ENCODE assay signal across 16 mouse cellular contexts in genomic region chr3:93592976-93593375, GRCm38 (mm10). TPM values are rescaled to one million over a fixed set of nuclear protein-coding genes. Genes with fewer than 3 reads are reported as not detected.
"Had no signal": no experiment of that assay in that cellular context is flagged by ENCODE, and none has a peak within 500 bp of the region (broad histone marks: within the 10 kb centered on the region; RNA-seq: fewer than 3 reads in every experiment).

No protein-coding gene starts in this region.

- H3K9me3 ChIP-seq: neural tube, embryonic 15.5 days; stomach, embryonic 15.5 days had no signal

- H3K27ac ChIP-seq: neural tube, embryonic 15.5 days; stomach, embryonic 15.5 days; stomach, postnatal 0 days had no signal

- DNase-seq: right cerebral cortex, postnatal 14 days; right cerebral cortex, postnatal 25 days; right cerebral cortex, postnatal 4 days had no signal

- H3K4me1 ChIP-seq: neural tube, embryonic 15.5 days had no signal

- H3K36me3 ChIP-seq: neural tube, embryonic 15.5 days; stomach, embryonic 15.5 days had no signal

- H3K9ac ChIP-seq: neural tube, embryonic 15.5 days; stomach, embryonic 15.5 days had no signal

- H3K27me3 ChIP-seq: stomach, embryonic 15.5 days had no signal

- H3K4me2 ChIP-seq: neural tube, embryonic 15.5 days; stomach, embryonic 15.5 days had no signal

- H3K4me3 ChIP-seq: neural tube, embryonic 15.5 days; stomach, embryonic 15.5 days had no signal

RNA-seq across cellular contexts. Expression of gene Tdpoz2, which starts 59.5 kb away (rescaled TPM):
- total RNA-seq: neutrophil, adult 5-6 weeks had no signal
- polyA plus RNA-seq: neural tube, embryonic 14.5 days; neural tube, embryonic 15.5 days; small intestine, adult 2 months; spleen, adult 2 months; stomach, embryonic 14.5 days; stomach, embryonic 15.5 days; stomach, embryonic 16.5 days; stomach, postnatal 0 days; testis, adult 2 months; thymus, adult 2 months; thymus, postnatal 0 days; urinary bladder, adult 2 months had no signal
